Mouse (Mus musculus) T-helper 17 cell (primary cell): ENCODE results near the gene Rpl27.
"Not testable (repeated sequence)": the region's sequence is repeated elsewhere in the genome, so short reads cannot be mapped to it uniquely, and the experiment has no call there.

Source experiments
- in situ Hi-C, 2 experiments: fragments of 300-600 bp; cut with MboI, MseI; formaldehyde crosslinking; loops; 1 replicate in 1 of 2; 2 replicates in 1 of 2; pipeline ENCODE4 v1.15.1; 2025; ENCODE audit warnings: high pct_unique_total_duplicates in 2 of 2

The Rpl27 gene

GRCm38 (mm10) chr11:101467477-101468262 is 25.6 kb downstream of the Rpl27 start:
- in situ Hi-C loops, result no loop called here

GRCm38 (mm10) chr11:101468263-101468688 is 26.2 kb downstream of the Rpl27 start:
- in situ Hi-C loops, result no loop called here

GRCm38 (mm10) chr11:101468731-101469130 is 26.6 kb downstream of the Rpl27 start:
- in situ Hi-C loops, result no loop called here

GRCm38 (mm10) chr11:101469155-101469554 is 27.1 kb downstream of the Rpl27 start:
- in situ Hi-C loops, result no loop called here

GRCm38 (mm10) chr11:101470206-101470605 is 28.1 kb downstream of the Rpl27 start:
- in situ Hi-C loops, result no loop called here

- in situ Hi-C loops, result no loop called here
Observed at GRCm38 (mm10) chr11:101471926-101472325, 29.8 kb downstream of the Rpl27 start.

- in situ Hi-C loops, result no loop called here
Observed at GRCm38 (mm10) chr11:101472336-101472735, 30.2 kb downstream of the Rpl27 start.

- in situ Hi-C loops, result not testable (repeated sequence)
Observed at GRCm38 (mm10) chr11:101473686-101474085, 31.6 kb downstream of the Rpl27 start.

- in situ Hi-C loops, result no loop called here
Observed at GRCm38 (mm10) chr11:101474298-101474697, 32.2 kb downstream of the Rpl27 start.

- in situ Hi-C loops, result not testable (repeated sequence)
Observed at GRCm38 (mm10) chr11:101476361-101476760, 34.3 kb downstream of the Rpl27 start.

- in situ Hi-C loops, result no loop called here
Observed at GRCm38 (mm10) chr11:101477194-101477551, 35.1 kb downstream of the Rpl27 start.

GRCm38 (mm10) chr11:101477552-101478211 is 35.6 kb downstream of the Rpl27 start:
- in situ Hi-C loops, result no loop called here

- in situ Hi-C loops, result no loop called here
Observed at GRCm38 (mm10) chr11:101479171-101479635, 37.1 kb downstream of the Rpl27 start.

- in situ Hi-C loops, result no loop called here
Observed at GRCm38 (mm10) chr11:101480912-101481311, 38.8 kb downstream of the Rpl27 start.

GRCm38 (mm10) chr11:101483804-101484203 is 41.7 kb downstream of the Rpl27 start:
- in situ Hi-C loops, result no loop called here

GRCm38 (mm10) chr11:101484245-101484644 is 42.1 kb downstream of the Rpl27 start:
- in situ Hi-C loops, result no loop called here

GRCm38 (mm10) chr11:101484814-101485213 is 42.7 kb downstream of the Rpl27 start:
- in situ Hi-C loops, result no loop called here

GRCm38 (mm10) chr11:101485509-101486028 is 43.5 kb downstream of the Rpl27 start:
- in situ Hi-C loops, result no loop called here

- in situ Hi-C loops, result no loop called here
Observed at GRCm38 (mm10) chr11:101486126-101486525, 44.0 kb downstream of the Rpl27 start.
